Mouse (Mus musculus) liver, embryonic 14.5 days (tissue): ENCODE results near the gene Wipf3. TPM values are rescaled to one million over a fixed set of nuclear protein-coding genes. Genes with fewer than 3 reads are reported as not detected.

Experiments used
- ATAC-seq: fragments of 200-750 bp; cut with Nextera tagmentation; 2 replicates; pipeline ENCODE4 v1.8.0; 2017; ENCODE audit warnings: moderate number of reproducible peaks, mild to moderate bottlenecking, moderate library complexity; ENCODE audit not compliant: insufficient read depth
- DNase-seq, 3 experiments: peaks; one replicate each; pipeline ENCODE4 v3.0.0-alpha.2; 2012 to 2013; ENCODE audit warnings: low read depth in 3 of 3, low spot score in 3 of 3
- H3K27ac ChIP-seq: fragments of 300-500 bp; sonication (generic); 2 replicates; pipeline ENCODE4 v1.5.1; 2014; ENCODE audit warnings: moderate library complexity, mild to moderate bottlenecking, control low read depth, inconsistent platforms
- H3K27me3 ChIP-seq: fragments of 300-500 bp; sonication (generic); 2 replicates; pipeline ENCODE4 v1.6.1; 2014; ENCODE audit warnings: mild to moderate bottlenecking, low read length, moderate library complexity; ENCODE audit not compliant: control insufficient read depth, insufficient read depth
- H3K36me3 ChIP-seq: fragments of 300-500 bp; sonication (generic); replicated peaks from 2 replicates; pipeline ENCODE4 v1.6.1; 2014; ENCODE audit warnings: low read depth; ENCODE audit not compliant: control insufficient read depth, insufficient read depth
- H3K4me1 ChIP-seq, 2 experiments: fragments of 200-500 bp in 1 of 2; fragments of 300-500 bp in 1 of 2; sonication (generic) in 1 of 2; replicated peaks; 2 replicates each; pipeline ENCODE4 v1.6.1; 2012 to 2014; ENCODE audit warnings: antibody characterized with exemption in 1 of 2, inconsistent platforms in 1 of 2, low read length in 1 of 2; ENCODE audit not compliant: control insufficient read depth in 2 of 2, insufficient read depth in 2 of 2
- H3K4me2 ChIP-seq: fragments of 300-500 bp; sonication (generic); 2 replicates; pipeline ENCODE4 v1.6.1; 2014; ENCODE audit warnings: low read depth, mild to moderate bottlenecking, control low read depth, moderate library complexity
- H3K4me3 ChIP-seq, 2 experiments: fragments of 200-500 bp in 1 of 2; fragments of 300-500 bp in 1 of 2; sonication (generic) in 1 of 2; 2 replicates each; pipeline ENCODE4 v1.5.1; 2012 to 2014; ENCODE audit warnings: low read depth in 2 of 2, low read length in 2 of 2, mild to moderate bottlenecking in 2 of 2, control low read depth in 1 of 2, inconsistent platforms in 1 of 2, moderate library complexity in 1 of 2; ENCODE audit not compliant: insufficient read depth in 1 of 2
- H3K9ac ChIP-seq: fragments of 300-500 bp; sonication (generic); replicated peaks from 2 replicates; pipeline ENCODE4 v1.6.1; 2014; ENCODE audit warnings: mild to moderate bottlenecking, control low read depth, moderate library complexity
- H3K9me3 ChIP-seq: fragments of 300-500 bp; sonication (generic); 2 replicates; pipeline ENCODE4 v1.6.1; 2016; ENCODE audit warnings: low read length, mixed read lengths; ENCODE audit not compliant: control insufficient read depth
- CTCF ChIP-seq: IDR thresholded peaks from 2 replicates; pipeline ENCODE4 v1.5.1; 2016; ENCODE audit warnings: antibody characterized with exemption, low read depth, control low read depth
- EP300 ChIP-seq: IDR thresholded peaks from 2 replicates; pipeline ENCODE4 v1.6.1; 2016; ENCODE audit warnings: antibody characterized with exemption, low read depth
- WGBS: fragments of 180-500 bp; shearing (Covaris S2); extraction: QIAGEN DNeasy Blood & Tissue Kit; methylation state at CpG from one replicate; pipeline ENCODE4 v1.1.7; 2014; ENCODE audit not compliant: insufficient replicate concordance; 5-methylcytosine and 5-hydroxymethylcytosine counted together
- polyA plus RNA-seq, 2 experiments: library from polyadenylated mRNA; depleted of rRNA in 1 of 2; stranded (reverse) in 1 of 2; unstranded in 1 of 2; fragments of >200 nt; fragmentation: Nextera tagmentation in 1 of 2; extraction: Ambion mirVana in 1 of 2; gene quantifications; 2 replicates each; pipeline versions ENCODE4 v1.2.1 to v1.2.3; 2012 to 2014

Gene Wipf3
- polyA plus RNA-seq, 2 experiments, result 0.09 to 0.19 TPM

DNA sequence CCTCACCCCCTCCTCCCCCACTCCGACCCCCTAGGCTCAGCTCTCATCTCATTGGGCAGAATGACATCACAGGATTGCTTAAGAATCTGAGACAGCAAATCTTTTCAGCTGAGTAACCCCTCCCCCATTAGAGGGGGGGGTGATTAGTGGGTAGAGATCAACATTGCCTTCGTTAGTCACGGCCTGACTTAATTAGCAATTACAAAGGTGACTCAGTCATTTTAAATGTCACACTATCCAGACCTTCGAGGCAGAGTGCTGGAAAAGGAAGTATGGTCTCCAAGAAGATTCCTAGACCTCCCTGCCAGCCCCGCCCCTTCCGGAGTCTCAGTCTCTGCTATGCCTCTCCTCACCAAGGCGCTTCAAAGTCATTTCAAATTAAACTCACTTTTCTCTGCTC, 6.3 kb downstream of the Wipf3 start:
- WGBS, result 38% methylated on average over 7 of the region's 7 CpGs
- no peak overlapping the region for H3K4me2 ChIP-seq
- TF ChIP-seq EP300, result no peak
- TF ChIP-seq CTCF, result no peak
- peaks cover 0 to 3% of the 10 kb centered on the region in 2 experiments; a peak in 1 of 4 replicates for H3K4me1 ChIP-seq
- peaks cover 1% of the 10 kb centered on the region for H3K27me3 ChIP-seq
- no peak overlapping the region for H3K27ac ChIP-seq
- no peak for DNase-seq
- no peaks in the 10 kb centered on the region for H3K9me3 ChIP-seq
- H3K4me3 ChIP-seq, result no peak overlapping the region
- no peaks in the 10 kb centered on the region for H3K36me3 ChIP-seq
- no peak overlapping the region for H3K9ac ChIP-seq
- no peak for ATAC-seq

DNA sequence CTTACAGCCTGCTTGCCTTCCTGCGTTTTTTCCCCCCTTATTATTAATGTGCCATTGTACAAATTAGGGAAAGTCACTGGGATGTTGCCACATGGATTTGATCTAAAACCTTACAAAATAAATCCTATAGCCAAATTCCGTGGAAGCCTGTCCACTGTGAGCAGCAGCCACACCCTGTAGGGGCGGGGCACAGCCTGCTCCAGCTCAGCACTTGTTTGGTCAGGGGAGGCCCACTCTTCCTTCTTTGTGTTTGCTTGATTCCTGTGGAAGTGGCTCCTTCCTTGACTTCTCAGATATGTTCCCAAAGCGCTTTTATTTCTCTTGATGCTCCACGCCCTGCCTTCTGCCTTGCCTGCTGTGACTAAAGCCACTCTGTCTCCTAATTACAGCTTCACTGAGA, 6.9 kb downstream of the Wipf3 start:
- H3K27ac ChIP-seq, result no peak overlapping the region
- 39% methylated on average over 5 of the region's 5 CpGs for WGBS
- DNase-seq (no peak), ATAC-seq (no peak)
- TF ChIP-seq EP300 (no peak), CTCF (no peak)
- H3K27me3 ChIP-seq, result no peaks in the 10 kb centered on the region
- H3K4me1 ChIP-seq, result peaks cover 0 to 3% of the 10 kb centered on the region in 2 experiments; a peak in 1 of 4 replicates
- no peaks in the 10 kb centered on the region for H3K36me3 ChIP-seq
- H3K4me2 ChIP-seq, result no peak overlapping the region
- no peak overlapping the region for H3K9ac ChIP-seq
- H3K9me3 ChIP-seq, result no peaks in the 10 kb centered on the region
- H3K4me3 ChIP-seq, result no peak overlapping the region

DNA sequence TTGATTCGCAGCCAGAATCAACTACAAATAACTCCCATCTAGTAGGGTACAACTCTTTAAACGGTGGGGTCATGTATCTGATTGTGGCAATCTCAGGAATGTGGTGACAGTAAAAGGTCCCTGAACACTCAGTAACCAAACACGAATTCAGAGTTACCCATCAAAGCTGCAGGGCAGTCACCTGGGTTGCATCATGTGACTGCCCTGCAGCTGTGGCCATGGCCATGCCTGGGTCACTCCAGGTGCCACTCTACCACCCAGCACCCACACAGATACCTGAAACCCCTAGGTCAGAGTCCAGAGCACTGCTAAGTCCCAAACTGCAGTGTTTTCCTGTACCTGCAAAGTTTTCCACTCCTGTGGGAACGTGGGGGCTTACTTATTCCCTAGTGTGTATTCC, 9.1 kb downstream of the Wipf3 start:
- ATAC-seq (no peak), DNase-seq (no peak)
- no peaks in the 10 kb centered on the region for H3K27me3 ChIP-seq
- peaks cover 0 to 3% of the 10 kb centered on the region in 2 experiments; a peak in 1 of 4 replicates for H3K4me1 ChIP-seq
- H3K27ac ChIP-seq, result no peak overlapping the region
- 43% methylated on average over 4 of the region's 4 CpGs for WGBS
- H3K4me3 ChIP-seq, result no peak overlapping the region
- no peak overlapping the region for H3K4me2 ChIP-seq
- TF ChIP-seq CTCF (no peak), EP300 (no peak)
- no peaks in the 10 kb centered on the region for H3K9me3 ChIP-seq
- no peaks in the 10 kb centered on the region for H3K36me3 ChIP-seq
- no peak overlapping the region for H3K9ac ChIP-seq

DNA sequence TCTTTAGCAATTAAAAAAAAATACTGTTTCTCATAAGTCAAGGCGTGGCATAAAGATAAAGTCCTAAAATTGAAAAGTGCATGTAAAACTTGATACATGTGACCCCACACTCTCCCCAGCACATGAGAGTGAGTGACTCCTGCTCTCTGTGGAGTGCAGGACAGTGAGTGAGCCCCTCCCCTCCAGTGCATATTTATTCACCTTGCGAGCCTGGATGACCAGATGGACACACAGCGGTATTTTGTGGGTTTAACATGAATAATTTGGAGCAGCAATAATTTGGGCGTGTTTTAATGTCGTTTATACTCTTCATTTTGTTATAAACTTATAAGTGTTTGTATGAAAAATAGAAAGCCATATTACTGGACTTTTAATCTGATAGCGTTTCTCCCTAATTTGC, 11.3 kb downstream of the Wipf3 start:
- DNase-seq, result no peak
- Histone ChIP-seq H3K4me2 (no peak overlapping the region), H3K4me3 (no peak overlapping the region), H3K9ac (no peak overlapping the region), H3K27me3 (no peaks in the 10 kb centered on the region), H3K27ac (no peak overlapping the region), H3K9me3 (no peaks in the 10 kb centered on the region), H3K36me3 (no peaks in the 10 kb centered on the region), H3K4me1 (peaks cover 0 to 3% of the 10 kb centered on the region in 2 experiments; a peak in 1 of 4 replicates)
- ATAC-seq, result no peak
- 69% methylated on average over 6 of the region's 6 CpGs for WGBS
- TF ChIP-seq EP300 (no peak), CTCF (no peak)

DNA sequence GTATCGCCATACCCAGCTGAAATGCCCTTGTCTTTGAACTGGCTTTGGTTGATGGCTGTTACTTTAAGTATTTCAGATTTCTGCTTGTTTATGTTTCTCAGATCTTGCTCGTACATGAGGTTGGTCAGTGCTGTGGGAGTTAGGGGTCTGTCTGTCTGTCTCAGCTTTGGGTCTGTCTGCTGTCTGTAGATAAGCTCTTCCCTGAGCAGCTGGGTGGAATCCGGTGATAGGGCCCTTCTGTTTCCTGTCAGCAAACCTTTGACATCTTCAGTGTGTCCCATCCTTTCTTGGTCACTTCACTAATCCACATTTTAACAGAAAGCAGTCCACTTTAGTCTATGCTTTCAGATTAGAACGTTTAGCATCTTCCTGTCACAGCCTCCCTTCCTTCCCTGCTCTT, 14.3 kb downstream of the Wipf3 start:
- no peak overlapping the region for H3K4me3 ChIP-seq
- H3K36me3 ChIP-seq, result no peaks in the 10 kb centered on the region
- no peak overlapping the region for H3K4me2 ChIP-seq
- DNase-seq (no peak), ATAC-seq (no peak)
- TF ChIP-seq EP300 (no peak), CTCF (no peak)
- H3K9me3 ChIP-seq, result no peaks in the 10 kb centered on the region
- no peak overlapping the region for H3K9ac ChIP-seq
- no peaks in the 10 kb centered on the region for H3K4me1 ChIP-seq
- H3K27me3 ChIP-seq, result no peaks in the 10 kb centered on the region
- WGBS, result 29% methylated on average over 4 of the region's 4 CpGs
- H3K27ac ChIP-seq, result no peak overlapping the region
